Mouse (Mus musculus) spleen, postnatal 4 days (tissue): ENCODE data around the gene Asna1.
A peak's percentile ranks its signal among the peaks of the same experiment; 100 is the strongest.

Experiments used
- DNase-seq, 2 experiments: peaks; one replicate each; pipeline ENCODE4 v3.0.0; 2022; ENCODE audit warnings: low spot score in 2 of 2

Asna1 gene

GRCm38 (mm10) chr8:84975434-84975833 lies 49.6 kb downstream of the Asna1 start:
- DNase-seq, result peak; percentile 85 to 91

GRCm38 (mm10) chr8:84974543-84975142 lies 50.4 kb downstream of the Asna1 start:
- peak in 1 of 2 experiments; percentile 68 for DNase-seq

- peak; percentile 54 to 70 for DNase-seq
Measured at GRCm38 (mm10) chr8:84973803-84974542, 51.1 kb downstream of the Asna1 start.

GRCm38 (mm10) chr8:84973079-84973478 lies 52.0 kb downstream of the Asna1 start:
- peak in 1 of 2 experiments; percentile 53 for DNase-seq

- DNase-seq, result peak; percentile 84
Measured at GRCm38 (mm10) chr8:84970913-84971312, 54.2 kb downstream of the Asna1 start.

- DNase-seq, result peak; percentile 34 to 77
Measured at GRCm38 (mm10) chr8:84970135-84970790, 54.8 kb downstream of the Asna1 start.

- DNase-seq, result peak; percentile 87 to 93
Measured at GRCm38 (mm10) chr8:84969241-84970134, 55.6 kb downstream of the Asna1 start, which contains the start of the genes Gm49661, Prdx2 and Rnaseh2a. Gm49661 (minus strand) TSS chr8:84969433. Prdx2 (plus strand) TSS chr8:84969587. Rnaseh2a (minus strand) TSS chr8:84969767.

GRCm38 (mm10) chr8:84968650-84969049 lies 56.4 kb downstream of the Asna1 start:
- peak in 1 of 2 experiments; percentile 65 for DNase-seq
